Mouse (Mus musculus): ENCODE measurements around the gene Fgfr2.

GRCm38 (mm10) chr7:130606958-130607357 is 2516.2 kb downstream of the Fgfr2 start:
- no peak for TF ChIP-seq CTCF (IDR thresholded peaks at IDR 0.05)
- TF ChIP-seq EP300 (IDR thresholded peaks at IDR 0.05): no peak
